Mouse (Mus musculus) monocyte, adult 2 months (primary cell): ENCODE measurements around the gene Espnl.

Experiments
- DNase-seq, 2 experiments: peaks; one replicate each; pipeline ENCODE4 v3.0.0; 2022; ENCODE audit warnings: low spot score in 2 of 2, low read depth in 1 of 2

Espnl gene

GRCm38 (mm10) chr1:91317656-91318055 lies 4.2 kb upstream of the Espnl start:
- DNase-seq = no peak

DNA sequence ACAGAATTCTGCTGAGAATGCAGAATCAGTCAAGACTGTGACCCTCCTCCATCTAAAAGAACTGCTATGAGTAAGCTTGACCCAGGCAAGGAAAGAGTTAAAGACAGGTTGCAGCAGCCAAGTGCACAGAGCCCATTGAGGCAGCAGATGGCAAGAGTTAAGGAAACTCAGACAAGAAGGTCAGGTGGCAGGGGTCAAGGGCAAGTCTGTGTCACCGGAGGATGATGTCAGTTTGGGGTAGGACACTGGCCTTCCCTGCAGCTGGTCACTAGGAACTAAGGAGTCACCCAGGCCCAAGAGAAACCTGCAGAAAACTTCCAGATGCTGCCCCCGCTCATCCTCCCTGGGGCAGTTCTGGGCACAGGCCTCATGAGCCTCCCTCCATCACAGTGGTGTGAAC lies 2.8 kb downstream of the Espnl start:
- no peak for DNase-seq

DNA sequence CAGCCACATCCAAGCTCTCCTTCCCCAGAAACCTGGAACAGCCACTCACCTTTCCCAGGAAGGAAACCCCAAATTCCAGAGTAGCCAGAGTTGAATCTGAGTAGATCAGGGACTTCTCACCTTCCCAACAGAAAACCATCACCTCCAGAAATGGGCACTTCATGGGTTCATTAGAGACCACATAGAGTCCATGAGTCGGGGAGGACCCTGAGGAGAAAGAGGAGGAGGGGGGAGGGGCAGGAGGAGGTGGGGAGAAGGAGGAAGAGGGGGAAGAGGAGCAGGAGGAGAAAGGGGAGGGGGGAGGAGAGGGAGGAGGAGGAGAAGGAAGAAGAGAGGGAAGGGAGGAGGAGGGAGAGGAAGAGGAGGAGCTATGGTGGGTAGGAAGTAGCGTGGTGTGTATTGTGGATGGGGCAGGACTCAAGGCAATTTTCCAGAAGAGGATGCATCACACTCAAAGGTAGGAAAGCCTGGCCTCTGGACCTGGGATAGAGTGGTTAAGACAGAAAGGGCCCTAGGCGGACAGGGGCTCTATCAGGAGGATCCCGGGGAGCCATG lies 3.7 kb downstream of the Espnl start:
- no peak for DNase-seq

GRCm38 (mm10) chr1:91332102-91332501 lies 10.2 kb downstream of the Espnl start:
- no peak for DNase-seq

DNA sequence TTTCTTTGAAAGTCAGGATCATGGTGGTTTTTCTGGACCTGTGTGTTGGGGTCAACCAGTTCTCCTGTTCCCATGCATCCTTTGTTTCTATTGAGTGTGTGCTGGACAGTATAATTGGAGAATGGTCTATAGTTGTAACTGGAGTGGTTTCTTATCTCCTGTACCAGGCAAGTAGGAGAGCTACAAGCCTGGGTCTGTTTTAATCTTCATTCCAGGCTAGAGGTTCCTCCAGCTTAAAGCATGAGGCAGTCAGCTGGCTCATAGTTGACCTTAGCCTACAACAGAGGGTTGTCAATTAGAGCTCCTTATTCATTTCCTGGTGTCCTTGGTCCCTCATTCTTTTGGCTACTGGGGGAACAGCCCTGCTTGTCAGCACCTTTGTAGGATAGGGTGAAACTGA lies 11.7 kb downstream of the Espnl start:
- no peak for DNase-seq

DNA sequence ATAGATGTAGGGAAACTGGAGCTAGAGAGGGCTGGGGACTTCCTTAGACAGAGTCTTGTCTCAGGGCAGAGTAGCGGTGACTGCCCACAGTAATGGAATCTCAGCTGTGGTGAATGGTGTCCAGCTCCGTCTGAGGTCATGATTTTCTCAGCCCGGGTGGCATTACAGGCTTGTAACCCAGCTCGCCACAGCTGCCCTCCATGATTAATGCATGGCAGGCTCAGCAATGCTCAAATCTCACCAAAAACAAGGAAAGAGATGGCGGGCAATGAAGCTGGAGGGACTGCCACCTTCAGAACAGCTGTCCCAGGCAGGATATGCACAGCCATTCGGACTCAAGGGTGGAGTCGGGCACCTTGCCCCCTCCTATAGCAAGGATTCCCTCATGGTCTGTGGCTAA lies 15.5 kb downstream of the Espnl start:
- no peak for DNase-seq

- no peak for DNase-seq
Observed at GRCm38 (mm10) chr1:91344001-91344400, 22.1 kb downstream of the Espnl start.

GRCm38 (mm10) chr1:91344921-91345685 lies 23.2 kb downstream of the Espnl start:
- DNase-seq = no peak

GRCm38 (mm10) chr1:91346892-91347291 lies 25.0 kb downstream of the Espnl start:
- peak in 1 of 2 experiments; percentile 22 for DNase-seq

DNA sequence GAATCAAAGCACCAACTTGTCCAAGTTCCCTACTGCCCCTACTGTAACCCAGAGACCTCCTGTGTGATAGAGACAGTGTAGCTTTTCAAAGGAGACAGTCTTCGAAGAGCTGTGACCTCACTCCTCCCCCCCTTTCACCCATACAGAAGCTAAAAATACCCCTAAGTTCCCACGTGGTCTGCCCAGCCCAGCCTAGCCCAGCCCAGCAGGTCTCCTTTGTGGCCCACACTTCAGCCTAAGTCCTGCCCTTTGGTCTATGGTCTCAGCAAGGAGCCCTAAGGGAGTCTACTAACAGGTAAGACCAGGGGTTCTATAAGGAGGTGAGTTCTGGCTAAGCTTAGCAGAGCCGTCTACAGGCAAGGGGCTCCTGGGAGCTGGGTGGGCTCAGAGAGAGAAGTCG lies 29.0 kb downstream of the Espnl start, which contains the start of gene Klhl30:
Gene Klhl30, plus strand, starts transcription at position 176 of the 400 bp plus-strand sequence.
- DNase-seq = no peak

DNA sequence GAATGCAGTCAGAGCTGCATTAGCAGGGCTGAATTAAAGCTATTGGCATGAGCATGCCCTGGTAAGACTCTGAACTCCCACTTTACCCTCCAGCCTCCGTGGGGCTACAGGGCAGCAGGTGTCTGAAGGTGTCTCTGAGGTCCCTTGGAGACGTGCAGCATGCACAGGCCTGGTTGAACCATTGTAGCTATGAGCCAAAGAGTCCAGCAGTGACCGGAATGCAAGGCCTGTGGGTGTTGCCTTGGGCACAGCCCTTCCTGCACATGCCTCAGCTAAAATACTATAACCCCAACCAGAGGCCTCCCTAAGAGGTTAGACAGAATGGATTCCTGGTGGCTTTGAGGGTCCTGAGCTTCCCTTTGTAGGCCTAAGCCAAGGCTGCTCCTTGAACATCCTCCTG lies 29.4 kb downstream of the Espnl start:
- DNase-seq = no peak

DNA sequence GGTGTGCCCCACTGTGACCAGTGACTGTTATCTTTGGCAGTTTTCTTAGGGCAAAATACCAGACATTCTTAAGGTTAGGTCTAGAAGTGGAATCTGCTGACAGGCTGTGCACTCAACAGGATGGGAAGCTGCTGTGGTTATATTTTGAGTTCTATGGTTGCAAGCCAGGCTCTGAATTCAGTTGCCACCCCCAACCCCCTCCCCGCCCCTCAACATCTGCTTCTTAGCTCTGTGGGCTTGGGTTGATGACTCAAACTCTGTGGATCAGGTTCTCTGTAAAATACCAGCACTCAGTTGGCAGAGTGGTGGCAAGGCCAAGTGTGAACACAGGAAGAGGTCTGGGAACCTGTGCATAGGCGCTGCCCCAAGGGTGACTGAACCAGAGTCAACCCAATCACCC lies 30.4 kb downstream of the Espnl start:
- DNase-seq = no peak

DNA sequence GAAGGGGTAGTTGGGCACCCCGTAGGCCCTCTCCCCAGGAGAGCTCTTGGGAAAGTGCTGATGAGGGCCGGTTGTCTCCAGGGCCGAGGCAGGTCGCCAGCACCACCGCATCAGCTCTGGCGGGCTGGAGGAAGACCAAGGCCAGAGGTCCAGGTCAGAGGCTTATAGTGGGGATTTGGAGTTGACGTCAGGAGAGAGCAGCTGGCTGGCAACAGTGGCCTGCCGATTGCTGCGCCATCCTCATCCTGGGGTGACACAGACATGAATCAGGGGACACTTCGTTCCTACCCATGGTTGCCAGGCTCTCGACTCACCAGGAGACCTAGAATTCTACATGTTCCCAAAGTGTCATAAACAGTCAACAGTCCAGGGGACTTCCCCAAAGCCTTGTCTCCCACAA lies 34.2 kb downstream of the Espnl start:
- no peak for DNase-seq

- no peak for DNase-seq
Observed at GRCm38 (mm10) chr1:91362113-91362512, 40.2 kb downstream of the Espnl start.

- no peak for DNase-seq
Observed at GRCm38 (mm10) chr1:91364822-91365644, 43.2 kb downstream of the Espnl start.

DNA sequence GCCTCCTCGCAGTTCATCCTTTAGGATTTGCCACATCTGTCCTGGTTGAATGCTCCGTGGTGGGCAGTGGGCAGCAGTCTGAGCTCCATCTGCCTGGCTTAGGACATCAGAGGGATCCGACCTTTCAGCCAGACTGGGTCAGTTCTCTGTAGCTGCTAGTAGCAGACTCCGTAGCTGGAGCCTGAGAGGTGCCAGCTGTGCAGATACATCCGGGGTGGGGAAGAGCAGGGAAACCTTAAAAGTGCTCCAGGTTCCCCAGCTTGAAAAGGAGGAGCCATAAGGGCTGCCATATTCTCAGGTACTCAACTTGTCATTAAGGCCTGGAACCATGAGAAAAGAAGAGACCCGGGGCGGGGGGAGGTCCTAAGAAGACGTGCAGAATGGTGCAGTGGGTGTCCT lies 43.9 kb downstream of the Espnl start:
- no peak for DNase-seq

- peak; percentile 35 to 53 for DNase-seq
Observed at GRCm38 (mm10) chr1:91366215-91367108, 44.6 kb downstream of the Espnl start, which contains the start of gene Erfe. Gene Erfe, plus strand, starts transcription at chr1:91366430.

GRCm38 (mm10) chr1:91367295-91367694 lies 45.4 kb downstream of the Espnl start:
- DNase-seq = no peak

GRCm38 (mm10) chr1:91369408-91369807 lies 47.5 kb downstream of the Espnl start:
- no peak for DNase-seq

GRCm38 (mm10) chr1:91370055-91370454 lies 48.2 kb downstream of the Espnl start:
- no peak for DNase-seq

GRCm38 (mm10) chr1:91373414-91373835 lies 51.5 kb downstream of the Espnl start:
- no peak for DNase-seq
